Mouse (Mus musculus) bone marrow macrophage, adult 2 months (primary cell): ENCODE measurements around the gene Ager.

Source experiments
- CTCF ChIP-seq: IDR thresholded peaks from 2 replicates; pipeline ENCODE4 v1.5.1; 2012; ENCODE audit warnings: low read depth, mild to moderate bottlenecking, low read length, moderate library complexity
- POLR2A ChIP-seq: IDR thresholded peaks from 2 replicates; pipeline ENCODE4 v1.6.1; 2012; ENCODE audit warnings: mild to moderate bottlenecking, low read depth, low read length, borderline replicate concordance

DNA sequence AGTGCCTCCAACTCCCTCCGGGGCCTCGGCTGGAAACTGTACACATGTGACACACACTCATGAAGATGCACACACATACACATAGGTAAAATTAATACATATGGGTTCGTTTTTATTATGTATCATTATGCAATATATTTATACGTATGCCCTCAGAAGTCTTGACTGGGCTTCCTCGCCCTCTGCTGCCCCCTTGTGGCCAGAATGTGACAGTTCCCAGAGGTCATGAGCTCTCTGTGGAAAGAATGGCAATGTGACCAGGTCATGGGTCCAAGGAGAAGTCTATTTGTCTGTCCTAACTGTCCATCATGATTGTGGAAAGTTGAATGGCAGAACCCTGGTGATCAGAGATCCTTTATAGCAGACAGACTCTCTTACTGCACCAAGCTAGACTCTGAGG lies 42.2 kb upstream of the Ager start:
- TF ChIP-seq CTCF: peak; percentile 72
- TF ChIP-seq POLR2A: no peak
